Mouse (Mus musculus): ENCODE results near the gene Rasa3. TPM values are rescaled to one million over a fixed set of nuclear protein-coding genes. Genes with fewer than 3 reads are reported as not detected.

The Rasa3 gene
- polyA plus RNA-seq, 3 experiments from 2014 or later, result 96.4 to 121 (median 96.5) TPM

DNA sequence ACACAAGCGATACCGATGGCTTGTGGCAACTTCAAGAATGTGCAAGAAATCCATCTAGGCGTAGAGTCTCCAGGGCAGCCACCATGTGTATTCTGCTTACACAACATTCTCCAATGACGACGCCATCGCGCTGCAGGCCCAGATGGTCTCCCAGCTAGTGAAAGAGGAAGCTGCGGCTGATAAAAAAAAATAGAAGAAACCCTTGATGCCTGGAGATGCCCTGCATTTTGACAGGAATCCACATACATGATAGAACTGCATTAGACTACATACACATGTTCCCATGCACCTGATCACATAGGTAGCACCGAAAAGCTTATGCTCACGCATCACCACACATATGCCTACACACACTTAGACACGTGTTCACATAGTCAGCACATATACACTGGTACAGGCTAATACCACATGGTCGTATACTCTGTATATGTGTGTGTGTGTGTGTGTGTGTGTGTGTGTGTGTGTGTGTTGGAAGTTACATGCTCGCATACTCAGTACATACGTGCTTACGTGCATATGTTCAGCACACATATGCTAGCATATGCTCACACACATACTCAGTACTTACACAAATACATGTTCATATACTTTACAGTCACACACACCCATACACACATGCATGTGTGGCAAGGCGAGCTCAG is 8.4 kb upstream of the Rasa3 start:
- peak; percentile 2 for ATAC-seq

- ATAC-seq, result no peak
Measured at GRCm38 (mm10) chr8:13684131-13684530, 6.7 kb upstream of the Rasa3 start.

DNA sequence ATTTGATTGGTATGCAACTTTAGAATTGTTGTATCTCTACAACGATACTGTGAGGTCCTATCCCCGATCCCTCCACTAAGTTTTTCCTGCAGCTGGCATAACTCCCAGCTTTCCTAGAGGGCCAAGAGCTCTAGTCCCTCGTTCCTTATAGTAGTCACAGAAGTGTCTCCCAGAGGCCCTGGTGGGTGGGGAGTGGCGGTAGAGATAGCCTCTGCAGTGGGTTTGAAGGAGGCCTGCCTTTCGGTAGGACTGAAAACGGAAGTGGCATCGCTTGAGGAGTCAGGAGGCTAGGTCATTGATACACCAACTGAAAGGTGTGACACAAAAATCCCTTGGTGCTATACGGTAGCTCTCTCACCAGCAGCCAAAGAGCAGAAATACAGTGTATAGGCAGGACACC is 779 bp upstream of the Rasa3 start:
- no peak for ATAC-seq

DNA sequence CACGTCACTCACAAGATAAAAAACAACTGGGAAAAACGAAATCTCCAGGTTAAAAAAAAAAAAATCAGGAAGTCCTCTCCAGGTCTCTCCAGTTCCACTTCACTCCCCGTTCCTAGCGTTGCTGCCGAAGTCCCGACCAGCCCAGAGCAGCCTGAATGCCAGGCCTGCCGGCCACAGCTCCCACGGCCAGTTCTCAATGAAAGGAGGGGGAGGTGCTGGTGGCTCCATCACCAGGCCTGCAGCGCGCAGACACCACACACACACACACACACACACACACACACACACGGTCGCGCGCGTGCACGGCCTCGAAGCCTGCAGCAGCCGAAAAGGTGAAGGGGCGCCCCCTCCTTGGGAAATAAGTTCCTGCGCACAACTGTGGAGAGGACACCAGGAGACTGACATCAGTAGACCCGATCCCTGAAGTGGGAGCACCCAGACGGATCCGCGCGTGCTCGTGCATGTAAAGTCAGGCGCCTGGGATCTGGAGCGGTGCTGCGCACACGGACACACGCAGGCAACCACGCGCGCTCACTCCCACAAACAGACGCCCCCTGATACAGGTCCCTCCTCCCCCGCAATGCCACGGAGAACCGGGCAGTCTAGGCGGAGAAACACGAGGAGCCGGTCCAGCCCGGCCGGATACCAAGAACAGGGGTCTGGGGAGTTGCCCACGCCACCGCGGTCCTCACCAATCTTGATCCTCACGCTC is 546 bp downstream of the Rasa3 start:
- peak; percentile 12 for ATAC-seq

GRCm38 (mm10) chr8:13676302-13676700 is 1.1 kb downstream of the Rasa3 start:
- ATAC-seq, result peak; percentile 34

GRCm38 (mm10) chr8:13675524-13675923 is 1.9 kb downstream of the Rasa3 start:
- no peak for ATAC-seq

DNA sequence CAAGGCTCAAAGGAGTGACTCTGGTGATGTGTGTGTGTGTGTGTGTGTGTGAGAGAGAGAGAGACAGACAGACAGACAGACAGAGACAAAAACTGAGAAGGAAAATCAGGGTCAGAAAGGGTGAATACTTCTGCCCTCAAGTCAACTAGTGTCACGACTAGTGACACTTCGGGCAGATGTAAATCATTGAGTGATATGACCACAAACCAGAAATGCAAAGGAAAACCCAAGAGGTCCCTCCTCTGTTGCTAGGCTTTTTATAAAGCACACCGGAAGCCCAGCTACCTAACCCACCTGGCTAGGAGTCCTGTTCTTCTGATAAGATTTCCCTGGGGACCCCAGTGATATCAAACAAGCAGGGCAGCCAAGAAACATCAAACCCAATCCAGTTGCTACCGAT is 2.3 kb downstream of the Rasa3 start:
- ATAC-seq, result no peak

DNA sequence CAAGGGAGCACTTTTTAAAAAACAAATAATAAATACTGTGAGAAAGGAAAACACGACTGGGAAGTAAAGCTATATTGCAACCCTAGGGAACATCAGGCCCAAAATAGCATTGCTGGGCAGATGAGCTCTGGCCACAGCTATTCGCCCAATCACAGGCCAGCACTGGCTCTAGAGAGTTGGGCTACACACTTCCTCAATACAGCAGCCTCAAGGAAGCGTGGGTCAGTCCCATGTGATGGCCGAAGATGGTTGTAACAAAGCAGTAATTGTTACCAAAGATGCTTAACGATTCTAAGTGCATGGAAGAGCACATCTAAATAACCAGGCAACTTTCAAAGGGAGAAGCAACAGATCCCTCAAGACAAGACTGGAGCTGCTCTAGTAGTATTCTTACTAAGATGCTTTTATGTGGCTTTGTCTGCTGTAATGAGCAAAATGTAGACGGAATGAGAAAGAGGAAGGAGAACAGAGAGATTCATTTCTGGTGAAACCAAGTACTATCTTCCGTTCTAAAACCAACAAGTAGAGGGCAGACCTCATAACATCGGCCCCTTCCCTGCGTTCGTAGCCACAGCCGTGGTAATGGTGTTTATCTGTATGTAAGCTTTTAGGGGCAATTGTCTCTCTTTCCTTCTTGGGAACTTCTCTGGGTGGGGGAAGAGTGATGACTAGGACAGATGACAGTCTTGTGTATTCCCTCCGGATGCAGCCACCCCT is 3.0 kb downstream of the Rasa3 start:
- ATAC-seq, result peak; percentile 22

GRCm38 (mm10) chr8:13673215-13673614 is 4.2 kb downstream of the Rasa3 start:
- no peak for ATAC-seq

- ATAC-seq, result no peak
Measured at GRCm38 (mm10) chr8:13671246-13672003, 6.0 kb downstream of the Rasa3 start.

DNA sequence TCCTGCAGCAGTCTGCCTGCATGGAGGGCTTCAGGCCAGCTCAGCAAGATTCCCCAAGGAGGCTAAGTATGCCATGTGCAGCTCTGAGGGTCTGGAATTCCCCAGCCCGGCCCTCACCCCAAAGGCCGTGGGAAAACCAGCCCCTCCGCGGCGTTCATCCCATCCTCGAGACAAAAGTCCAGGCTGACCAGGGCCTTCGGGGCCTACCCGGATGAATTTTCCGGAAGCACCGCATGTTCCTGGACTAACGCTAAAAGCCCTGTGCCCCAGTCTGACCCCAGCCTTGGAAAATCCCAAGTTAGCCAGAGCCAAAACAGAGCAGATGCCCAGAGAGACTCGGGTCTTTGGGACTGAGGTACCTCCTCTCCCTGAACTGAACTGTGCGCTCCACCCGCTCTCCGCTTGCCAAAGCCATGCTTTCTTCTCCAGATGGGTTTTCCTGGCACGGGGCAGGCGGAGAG is 7.4 kb downstream of the Rasa3 start:
- ATAC-seq, result no peak

GRCm38 (mm10) chr8:13668367-13668766 is 9.0 kb downstream of the Rasa3 start:
- no peak for ATAC-seq

DNA sequence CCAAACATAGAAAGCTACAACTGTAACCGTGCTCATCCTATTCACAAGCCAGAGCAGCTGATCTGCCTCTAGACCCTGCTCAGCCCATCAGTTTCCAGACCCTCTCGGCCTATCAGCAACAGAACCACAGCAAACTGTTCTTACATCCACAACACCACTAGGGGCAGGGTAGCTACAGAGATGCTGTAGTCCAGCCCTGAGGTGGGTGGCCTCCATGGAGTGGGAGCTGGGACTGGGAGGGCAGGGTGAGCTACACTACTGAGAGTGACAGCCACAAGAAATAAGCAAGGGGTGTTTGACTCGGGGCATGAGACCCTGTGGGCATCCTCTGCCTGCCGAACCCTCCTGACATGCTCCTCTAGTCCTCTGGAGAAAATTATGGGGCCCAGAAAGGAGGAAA is 9.5 kb downstream of the Rasa3 start:
- no peak for ATAC-seq

- ATAC-seq, result no peak
Measured at GRCm38 (mm10) chr8:13665944-13666343, 11.5 kb downstream of the Rasa3 start.

- no peak for ATAC-seq
Measured at GRCm38 (mm10) chr8:13665538-13665937, 11.9 kb downstream of the Rasa3 start.

- ATAC-seq, result no peak
Measured at GRCm38 (mm10) chr8:13664711-13665210, 12.6 kb downstream of the Rasa3 start.

GRCm38 (mm10) chr8:13660323-13660722 is 17.1 kb downstream of the Rasa3 start:
- ATAC-seq, result peak; percentile 85

- ATAC-seq, result no peak
Measured at GRCm38 (mm10) chr8:13657479-13657878, 19.9 kb downstream of the Rasa3 start.

GRCm38 (mm10) chr8:13655033-13655351 is 22.4 kb downstream of the Rasa3 start:
- no peak for ATAC-seq

DNA sequence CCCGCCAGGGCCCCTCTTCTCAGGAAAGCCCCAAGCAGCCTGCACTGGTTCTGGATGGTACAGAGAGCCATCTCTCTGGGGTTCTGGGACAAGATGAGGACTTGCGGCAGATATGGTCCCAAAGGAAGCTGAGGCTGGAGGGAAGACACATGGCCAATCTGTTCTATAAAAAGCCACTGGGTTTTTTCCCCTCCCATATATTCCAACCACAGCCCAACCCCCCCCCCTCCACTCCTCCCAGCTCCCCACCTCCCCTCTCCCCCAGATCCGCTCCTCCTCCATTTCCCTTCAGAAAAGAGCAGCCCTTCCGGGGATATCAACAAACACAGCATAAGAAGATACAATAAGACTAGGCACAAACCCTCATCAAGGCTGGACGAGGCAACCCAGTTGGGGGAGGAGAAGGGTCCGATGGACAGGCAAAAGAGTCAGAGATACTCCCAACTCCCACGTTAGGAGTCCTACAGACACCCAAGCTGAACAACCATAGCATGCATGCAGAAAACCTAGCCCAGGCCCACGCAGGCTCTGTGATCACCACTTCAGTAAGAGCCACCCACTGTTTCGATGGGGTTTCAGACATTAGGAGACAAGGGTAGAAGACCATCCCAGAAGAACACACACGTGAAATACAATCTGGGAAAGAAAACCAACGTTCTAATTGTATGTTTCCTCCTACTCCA is 22.9 kb downstream of the Rasa3 start:
- no peak for ATAC-seq

GRCm38 (mm10) chr8:13650541-13651191 is 26.7 kb downstream of the Rasa3 start:
- ATAC-seq, result no peak

GRCm38 (mm10) chr8:13649154-13649515 is 28.3 kb downstream of the Rasa3 start:
- ATAC-seq, result peak; percentile 79

Data from inflammation-experienced regulatory T-cells, adult 6 months (primary cell).